In genomic region chr4:76447396-76447795, GRCm38 (mm10) we compare ENCODE assay signal across 8 mouse cellular contexts.
DNase-seq lines count a peak whose midpoint lies in the region; ATAC-seq lines count a peak whose summit lies in the region.

No protein-coding gene starts in this region.

- H3K36me3 ChIP-seq in heart, embryonic 13.5 days = no peaks in the 10 kb centered on the region
- H3K36me3 ChIP-seq in hindbrain, embryonic 16.5 days (ENCODE audit: control insufficient read depth, insufficient read depth, low read length) = no peaks in the 10 kb centered on the region
- no peaks in the 10 kb centered on the region for H3K36me3 ChIP-seq in stomach, embryonic 16.5 days (ENCODE audit: control insufficient read depth, insufficient read depth, low read length)

- no peak for DNase-seq in heart, postnatal 25 days (ENCODE audit: low spot score)
- DNase-seq in lung, postnatal 10 days = peak; percentile 40
- no peak for DNase-seq in lung, adult 18-20 months
- no peak for DNase-seq in ovary, postnatal 14 days (ENCODE audit: low spot score)
- DNase-seq in right cerebral cortex, adult 18-20 months = no peak

- H3K27me3 ChIP-seq in heart, embryonic 13.5 days (replicated peaks) = no peaks in the 10 kb centered on the region
- H3K27me3 ChIP-seq in hindbrain, embryonic 16.5 days (replicated peaks; ENCODE audit: control insufficient read depth, insufficient read depth, low read length) = no peaks in the 10 kb centered on the region
- H3K27me3 ChIP-seq in stomach, embryonic 16.5 days (ENCODE audit: control insufficient read depth, insufficient read depth, low read length) = no peaks in the 10 kb centered on the region

- intact Hi-C loops in heart, postnatal 25 days (cut with DNase I) = loop anchor here (5.0 kb wide), 2 partner anchors 80 to 120 kb away; no protein-coding TSS in a partner anchor

- no peak overlapping the region for H3K27ac ChIP-seq in heart, embryonic 13.5 days (replicated peaks)
- H3K27ac ChIP-seq in hindbrain, embryonic 16.5 days (ENCODE audit: low read depth, low read length) = no peak overlapping the region
- no peak overlapping the region for H3K27ac ChIP-seq in stomach, embryonic 16.5 days (ENCODE audit: low read length)

- no peak overlapping the region for H3K9ac ChIP-seq in heart, embryonic 13.5 days
- no peak overlapping the region for H3K9ac ChIP-seq in hindbrain, embryonic 16.5 days (ENCODE audit: low read depth, low read length)
- no peak overlapping the region for H3K9ac ChIP-seq in stomach, embryonic 16.5 days (ENCODE audit: low read length)

- H3K9me3 ChIP-seq in heart, embryonic 13.5 days = no peaks in the 10 kb centered on the region
- no peaks in the 10 kb centered on the region for H3K9me3 ChIP-seq in hindbrain, embryonic 16.5 days (ENCODE audit: control insufficient read depth, low read length)
- H3K9me3 ChIP-seq in stomach, embryonic 16.5 days (replicated peaks; ENCODE audit: control insufficient read depth, low read length) = no peaks in the 10 kb centered on the region

- peak overlapping the region; percentile 82; the same call in 1 of the 2 replicates for H3K4me3 ChIP-seq in heart, embryonic 13.5 days
- peak overlapping the region; percentile 98 for H3K4me3 ChIP-seq in hindbrain, embryonic 16.5 days (ENCODE audit: low read length)
- no peak overlapping the region for H3K4me3 ChIP-seq in stomach, embryonic 16.5 days (replicated peaks; ENCODE audit: low read length)

- peak overlapping the region; percentile 83 for H3K4me2 ChIP-seq in heart, embryonic 13.5 days
- H3K4me2 ChIP-seq in hindbrain, embryonic 16.5 days (ENCODE audit: low read length) = peak overlapping the region; percentile 82
- peak overlapping the region; percentile 29; the same call in 1 of the 2 replicates for H3K4me2 ChIP-seq in stomach, embryonic 16.5 days (ENCODE audit: low read depth, low read length)

- ATAC-seq in heart, embryonic 13.5 days (ENCODE audit: extremely low read depth, insufficient number of reproducible peaks, low FRiP score, low TSS enrichment) = no peak
- ATAC-seq in hindbrain, embryonic 16.5 days = no peak
- no peak for ATAC-seq in stomach, embryonic 16.5 days (ENCODE audit: insufficient read depth, low FRiP score)

- H3K4me1 ChIP-seq in heart, embryonic 13.5 days = peaks cover 47% of the 10 kb centered on the region
- H3K4me1 ChIP-seq in hindbrain, embryonic 16.5 days (ENCODE audit: control insufficient read depth, insufficient read depth, low read depth, low read length) = peaks cover 7% of the 10 kb centered on the region
- peaks cover 6% of the 10 kb centered on the region for H3K4me1 ChIP-seq in stomach, embryonic 16.5 days (ENCODE audit: control insufficient read depth, insufficient read depth, low read length)

Comparison
In these comparisons a context has a peak if more than half of its experiments do, and no peak if none do; other contexts are left out.
1. H3K4me2 ChIP-seq: peak in every context shown above with its lines; median percentile 83 in heart, embryonic 13.5 days; 82 in hindbrain, embryonic 16.5 days; 29 in stomach, embryonic 16.5 days.